Mouse (Mus musculus) bone marrow, adult 2 months (tissue): ENCODE data around the gene Stox2.
A peak's percentile ranks its signal among the peaks of the same experiment; 100 is the strongest.

Experiments used
- CTCF ChIP-seq: fragments of 200-500 bp; IDR thresholded peaks from 2 replicates; pipeline ENCODE4 v1.5.1; 2011; ENCODE audit warnings: low read length, control low read depth; ENCODE audit not compliant: control insufficient read depth, insufficient read depth
- POLR2A ChIP-seq: fragments of 200-500 bp; IDR thresholded peaks from 2 replicates; pipeline ENCODE4 v1.6.1; 2011; ENCODE audit warnings: low read depth, mild to moderate bottlenecking, control low read depth, low read length, borderline replicate concordance; ENCODE audit not compliant: control insufficient read depth

DNA sequence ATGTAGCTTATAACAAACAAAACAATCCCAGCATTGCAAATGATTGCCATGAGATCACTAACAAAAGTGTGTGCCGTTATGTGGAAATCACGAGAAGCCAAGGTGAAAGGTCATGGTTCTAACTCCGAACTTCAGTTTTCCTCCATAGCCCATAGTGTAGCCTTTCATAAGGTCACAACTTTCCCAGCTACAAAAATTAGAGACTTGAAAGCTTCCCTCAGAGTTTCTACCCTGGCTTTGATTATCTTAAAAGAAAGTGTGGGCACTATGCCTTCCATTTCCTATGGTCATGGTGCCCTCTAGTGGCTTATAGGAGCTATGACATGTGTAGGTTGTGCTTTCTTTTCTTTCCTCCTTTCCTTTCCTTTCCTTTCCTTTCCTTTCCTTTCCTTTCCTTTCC lies 74.6 kb downstream of the Stox2 start:
- TF ChIP-seq CTCF (peak; percentile 38), POLR2A (no peak)
